Mouse (Mus musculus): Measurements from ENCODE around the gene Rabgef1.

GRCm38 (mm10) chr5:130139393-130139792 is 32.2 kb upstream of the Rabgef1 start:
- TF ChIP-seq CTCF (IDR thresholded peaks at IDR 0.05; ENCODE audit: low read depth, low read length) (peak; percentile 57; the same call in 1 of the 2 replicates), POLR2A (IDR thresholded peaks at IDR 0.05; ENCODE audit: extremely low read depth, insufficient read depth, low read length) (no peak)
